Mouse (Mus musculus) thymus, adult 2 months (tissue): ENCODE results near the gene Gm3415. TPM values are rescaled to one million over a fixed set of nuclear protein-coding genes. Genes with fewer than 3 reads are reported as not detected.
"Not testable (repeated sequence)": the region's sequence is repeated elsewhere in the genome, so short reads cannot be mapped to it uniquely, and the experiment has no call there.

ENCODE experiments used
- DNase-seq: peaks from one replicate; pipeline ENCODE4 v3.0.0; 2021
- H3K27ac ChIP-seq: fragments of 200-500 bp; 2 replicates; pipeline ENCODE4 v1.5.1; 2012; ENCODE audit warnings: low read length, control low read depth; ENCODE audit not compliant: control insufficient read depth, insufficient read depth
- H3K27me3 ChIP-seq: fragments of 200-500 bp; 2 replicates; pipeline ENCODE4 v1.6.1; 2012; ENCODE audit warnings: mild to moderate bottlenecking, low read length, moderate library complexity, mixed read lengths; ENCODE audit not compliant: control insufficient read depth, insufficient read depth
- H3K36me3 ChIP-seq: fragments of 200-500 bp; 2 replicates; pipeline ENCODE4 v1.6.1; 2012; ENCODE audit warnings: mild to moderate bottlenecking, low read length, moderate library complexity; ENCODE audit not compliant: control insufficient read depth, insufficient read depth
- H3K4me1 ChIP-seq: fragments of 200-500 bp; replicated peaks from 2 replicates; pipeline ENCODE4 v1.6.1; 2012; ENCODE audit warnings: low read length; ENCODE audit not compliant: control insufficient read depth, insufficient read depth
- H3K4me3 ChIP-seq: fragments of 200-500 bp; 2 replicates; pipeline ENCODE4 v1.5.1; 2012; ENCODE audit warnings: mild to moderate bottlenecking, low read length, control low read depth, moderate library complexity; ENCODE audit not compliant: control insufficient read depth, insufficient read depth
- CTCF ChIP-seq: fragments of 200-500 bp; IDR thresholded peaks from 2 replicates; pipeline ENCODE4 v1.5.1; 2012; ENCODE audit warnings: mild to moderate bottlenecking, control low read depth, low read length, moderate library complexity, borderline replicate concordance; ENCODE audit not compliant: control insufficient read depth, poor library complexity, insufficient read depth; ENCODE audit errors: extremely low read depth
- POLR2A ChIP-seq: fragments of 200-500 bp; IDR thresholded peaks from 2 replicates; pipeline ENCODE4 v1.6.1; 2012; ENCODE audit warnings: mild to moderate bottlenecking, low read length, control low read depth, moderate library complexity; ENCODE audit not compliant: control insufficient read depth, poor library complexity, insufficient read depth; ENCODE audit errors: extremely low read depth
- WGBS: fragments of 180-500 bp; shearing (Covaris S2); methylation state at CpG from one replicate; pipeline ENCODE4 v1.1.7; 2018; 5-methylcytosine and 5-hydroxymethylcytosine counted together
- polyA plus RNA-seq: library from polyadenylated mRNA; depleted of rRNA; stranded (reverse); fragments of >200 nt; gene quantifications from 2 replicates; pipeline ENCODE4 v1.2.3, GENCODE M21; 2012

The Gm3415 gene
- polyA plus RNA-seq, 1 experiment: not detected

DNA sequence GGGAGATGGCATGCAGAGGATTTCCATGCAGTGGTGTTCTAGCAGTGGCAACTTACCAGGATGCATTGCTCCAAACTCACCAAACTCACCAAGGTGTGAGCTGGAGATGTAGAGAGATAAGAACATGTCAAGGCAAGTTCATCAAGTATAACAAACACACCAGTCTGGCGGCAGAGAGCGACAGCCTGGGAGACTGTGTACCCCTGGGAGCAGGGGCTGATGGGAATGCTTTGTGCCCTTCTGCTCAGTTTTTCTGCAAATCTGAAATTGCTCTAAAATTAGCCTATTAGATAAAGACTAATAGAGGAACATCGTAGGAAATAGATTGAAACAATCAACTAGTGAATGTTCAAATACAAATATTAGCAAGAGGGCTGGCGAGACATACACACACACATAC, 35.7 kb downstream of the Gm3415 start:
- WGBS: 96% methylated on average over 4 of the region's 4 CpGs
- no peak for TF ChIP-seq CTCF
- no peak for TF ChIP-seq POLR2A
- Histone ChIP-seq H3K36me3 (no peaks in the 10 kb centered on the region), H3K27me3 (no peaks in the 10 kb centered on the region), H3K4me1 (no peaks in the 10 kb centered on the region; the same call in 1 of the 2 replicates), H3K27ac (no peak overlapping the region), H3K4me3 (no peak overlapping the region)
- no peak for DNase-seq

DNA sequence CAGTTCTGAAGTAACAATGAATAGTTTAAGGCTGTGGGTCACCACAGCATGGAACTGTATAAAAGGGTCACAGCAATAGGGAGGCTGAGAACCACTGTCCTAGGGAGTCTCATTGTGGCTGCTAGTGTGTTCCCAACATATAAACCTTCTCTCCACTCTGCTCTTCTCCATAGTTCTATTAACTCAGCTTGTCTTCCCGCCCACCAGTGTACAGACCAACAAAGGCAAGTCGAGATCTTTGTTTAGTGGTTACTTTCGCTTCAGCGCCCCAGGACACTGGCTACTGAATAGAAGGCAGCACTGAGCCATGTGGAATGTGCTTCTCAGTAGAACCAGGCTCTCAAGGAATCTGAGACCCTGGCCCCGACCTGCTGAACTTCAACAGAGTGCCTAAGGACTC, 36.6 kb downstream of the Gm3415 start:
- H3K27ac ChIP-seq: no peak overlapping the region
- no peak overlapping the region for H3K4me3 ChIP-seq
- DNase-seq: no peak
- no peaks in the 10 kb centered on the region for H3K36me3 ChIP-seq
- no peaks in the 10 kb centered on the region; the same call in 1 of the 2 replicates for H3K4me1 ChIP-seq
- WGBS: 79% methylated on average over 5 of the region's 5 CpGs
- H3K27me3 ChIP-seq: no peaks in the 10 kb centered on the region
- no peak for TF ChIP-seq POLR2A

DNA sequence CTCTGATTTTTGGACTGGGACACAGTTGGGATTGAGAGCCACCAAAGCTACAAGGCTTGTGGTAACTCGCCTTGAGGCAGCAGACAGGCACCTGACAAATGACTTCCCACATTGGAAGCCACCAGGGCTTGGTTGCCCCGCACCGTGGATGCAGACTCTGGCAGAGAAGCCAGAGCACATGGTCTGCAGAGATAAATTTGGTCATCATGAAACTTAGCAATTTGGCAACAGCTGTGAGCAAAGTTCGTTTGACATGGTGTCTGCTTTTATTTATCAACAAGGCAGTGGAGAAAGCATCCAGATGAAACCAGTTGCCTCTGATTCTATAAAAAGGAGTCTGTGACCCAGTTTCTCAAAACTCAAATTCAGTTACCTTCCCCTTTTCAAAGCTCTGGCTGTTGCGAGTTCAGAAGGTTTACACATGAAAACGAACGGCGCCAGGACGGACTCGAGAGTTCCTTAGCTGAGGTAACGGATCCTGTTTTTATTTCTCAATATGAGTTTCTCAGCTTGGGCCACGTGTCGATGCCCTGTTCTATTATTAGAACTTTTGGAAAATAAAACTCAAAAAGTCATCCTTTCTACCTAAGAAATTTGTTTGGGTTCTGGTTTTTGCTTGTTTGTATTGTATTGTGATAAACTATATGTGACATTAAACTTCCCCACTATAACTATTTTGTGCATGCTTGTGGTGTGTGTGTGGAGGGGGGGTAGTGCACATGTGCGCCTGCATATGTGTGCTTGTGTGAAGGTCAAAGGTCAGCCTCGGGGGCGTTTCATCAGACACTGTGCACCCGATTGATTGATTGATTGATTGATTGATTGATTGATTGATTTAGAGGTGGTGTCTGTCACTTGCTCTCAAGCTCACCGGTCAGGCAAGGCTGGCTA, 40.9 kb downstream of the Gm3415 start:
- no peaks in the 10 kb centered on the region for H3K27me3 ChIP-seq
- no peaks in the 10 kb centered on the region for H3K4me1 ChIP-seq
- H3K27ac ChIP-seq: no peak overlapping the region
- H3K36me3 ChIP-seq: no peaks in the 10 kb centered on the region
- TF ChIP-seq POLR2A: no peak
- no peak for TF ChIP-seq CTCF
- no peak overlapping the region for H3K4me3 ChIP-seq
- no peak for DNase-seq
- 41% methylated on average over 18 of the region's 18 CpGs for WGBS

DNA sequence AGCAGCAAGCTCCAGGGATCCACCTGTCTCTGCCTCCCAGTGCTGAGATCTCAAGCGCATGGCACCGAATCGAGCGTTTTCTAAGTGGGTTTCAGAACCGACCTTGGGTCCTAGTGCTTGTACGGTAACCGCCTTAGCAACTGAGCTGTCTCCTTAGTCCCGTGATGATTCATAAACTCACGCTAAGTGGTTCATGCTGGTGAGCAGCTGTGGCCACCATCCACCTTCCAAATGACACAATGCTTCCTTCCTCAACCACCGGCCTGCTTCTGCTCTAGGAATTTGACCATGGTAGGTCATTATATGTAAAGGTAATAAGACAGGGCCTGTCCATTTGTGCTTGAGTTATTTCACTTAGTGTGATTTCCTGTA, 41.6 kb downstream of the Gm3415 start:
- TF ChIP-seq CTCF (no peak), POLR2A (no peak)
- H3K27me3 ChIP-seq: no peaks in the 10 kb centered on the region
- H3K4me1 ChIP-seq: no peaks in the 10 kb centered on the region
- 71% methylated on average over 10 of the region's 10 CpGs for WGBS
- H3K4me3 ChIP-seq: no peak overlapping the region
- H3K27ac ChIP-seq: no peak overlapping the region
- H3K36me3 ChIP-seq: no peaks in the 10 kb centered on the region
- DNase-seq: no peak

DNA sequence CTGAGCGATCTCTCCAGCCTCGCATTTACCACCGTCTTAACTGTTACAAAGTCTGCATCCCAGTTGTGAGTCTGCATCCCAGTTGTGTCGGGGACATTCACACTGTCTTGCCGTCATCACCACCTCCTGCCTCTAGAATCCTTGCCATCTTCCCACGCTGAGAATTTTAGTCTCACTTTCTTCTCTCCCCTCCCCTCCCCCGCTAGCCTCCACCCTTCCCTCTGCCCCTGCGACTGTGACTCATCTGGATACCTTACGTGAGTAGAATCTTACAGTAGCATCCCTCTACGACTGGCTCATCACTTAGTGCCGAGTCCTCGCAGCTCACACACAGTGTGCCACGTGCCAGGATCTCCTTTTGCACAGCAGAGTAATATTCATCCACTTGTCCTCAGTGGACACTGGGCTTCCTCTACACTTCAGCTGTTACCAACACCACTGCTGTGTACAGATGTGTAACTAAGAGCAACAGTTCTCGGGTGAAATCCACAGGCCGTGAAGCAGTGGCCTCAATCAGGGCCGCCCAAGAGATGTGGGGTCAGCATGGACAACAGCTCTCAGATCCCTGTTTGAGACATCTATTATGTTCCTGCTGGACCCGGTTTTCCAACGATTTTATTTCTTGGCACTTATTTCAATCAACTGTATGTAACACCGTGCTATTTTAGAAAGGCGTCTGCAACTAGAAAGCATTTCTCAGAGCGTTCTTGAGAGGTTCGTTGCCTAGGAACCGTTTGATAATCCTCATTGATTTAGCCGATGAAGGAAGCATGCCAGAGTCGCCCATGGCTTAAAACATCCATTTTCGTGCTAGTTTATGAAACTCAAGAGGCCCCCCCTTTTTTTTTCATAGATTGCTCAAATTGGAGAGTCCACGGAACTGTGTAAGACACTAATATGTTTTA, 42.5 kb downstream of the Gm3415 start:
- Histone ChIP-seq H3K4me3 (no peak overlapping the region), H3K4me1 (no peaks in the 10 kb centered on the region), H3K27ac (no peak overlapping the region), H3K27me3 (no peaks in the 10 kb centered on the region), H3K36me3 (no peaks in the 10 kb centered on the region)
- no peak for DNase-seq
- TF ChIP-seq POLR2A (no peak), CTCF (no peak)
- WGBS: 92% methylated on average over 27 of the region's 27 CpGs

DNA sequence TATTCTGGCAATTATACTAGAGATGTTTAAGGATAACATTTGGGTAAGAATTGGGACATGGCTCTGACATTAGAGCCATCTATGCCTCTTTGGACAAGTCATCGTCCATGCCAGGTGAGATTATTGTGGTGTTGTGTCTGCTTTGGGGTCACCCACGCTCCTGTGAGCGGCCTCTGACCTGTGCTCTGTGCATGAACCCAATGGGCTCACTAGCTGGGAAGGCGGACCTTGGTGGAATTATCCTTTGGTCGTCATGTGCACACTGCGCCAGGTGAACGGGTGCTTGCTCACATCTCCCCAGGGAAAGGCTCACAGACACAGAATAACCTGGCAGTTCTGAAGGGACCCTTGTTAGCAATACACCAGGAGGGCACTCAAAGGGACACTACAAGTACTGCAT, 43.3 kb downstream of the Gm3415 start:
- WGBS: 96% methylated on average over 7 of the region's 7 CpGs
- not testable (repeated sequence) for H3K4me1 ChIP-seq, H3K27ac ChIP-seq, H3K36me3 ChIP-seq, H3K27me3 ChIP-seq, DNase-seq, H3K4me3 ChIP-seq

DNA sequence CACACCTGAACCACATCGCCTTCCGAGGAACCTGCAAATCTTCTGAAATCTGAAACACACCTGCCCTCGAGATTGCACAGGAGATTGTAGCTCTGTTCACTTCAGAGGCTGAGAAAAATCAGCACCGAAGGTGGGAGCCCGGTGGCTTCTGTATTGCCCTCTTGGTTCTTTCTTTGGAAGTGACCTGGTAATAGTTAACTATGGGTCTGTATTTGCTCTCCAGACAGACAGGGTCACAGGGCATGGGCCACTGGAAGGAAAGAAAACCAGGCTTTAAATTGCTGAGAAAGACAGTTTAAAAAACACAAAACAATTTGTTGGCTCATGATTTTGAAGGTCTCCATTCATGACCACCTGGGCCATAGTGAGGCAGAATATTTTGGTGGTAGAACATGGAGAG, 44.0 kb downstream of the Gm3415 start:
- no peak overlapping the region for H3K4me3 ChIP-seq
- DNase-seq: no peak
- no peak for TF ChIP-seq CTCF
- no peaks in the 10 kb centered on the region for H3K27me3 ChIP-seq
- no peak overlapping the region for H3K27ac ChIP-seq
- H3K4me1 ChIP-seq: no peaks in the 10 kb centered on the region
- 89% methylated on average over 5 of the region's 5 CpGs for WGBS
- H3K36me3 ChIP-seq: no peaks in the 10 kb centered on the region
